Mouse (Mus musculus) neutrophil, adult 65 days (primary cell): ENCODE results near the gene Klrg1. TPM values are rescaled to one million over a fixed set of nuclear protein-coding genes. Genes with fewer than 3 reads are reported as not detected.

Experiments used
- total RNA-seq: library from RNA; stranded (reverse); gene quantifications from 2 replicates; pipeline ENCODE4 v1.2.4, GENCODE M21; 2023

The Klrg1 gene
- not detected in 2 replicates for total RNA-seq

DNA sequence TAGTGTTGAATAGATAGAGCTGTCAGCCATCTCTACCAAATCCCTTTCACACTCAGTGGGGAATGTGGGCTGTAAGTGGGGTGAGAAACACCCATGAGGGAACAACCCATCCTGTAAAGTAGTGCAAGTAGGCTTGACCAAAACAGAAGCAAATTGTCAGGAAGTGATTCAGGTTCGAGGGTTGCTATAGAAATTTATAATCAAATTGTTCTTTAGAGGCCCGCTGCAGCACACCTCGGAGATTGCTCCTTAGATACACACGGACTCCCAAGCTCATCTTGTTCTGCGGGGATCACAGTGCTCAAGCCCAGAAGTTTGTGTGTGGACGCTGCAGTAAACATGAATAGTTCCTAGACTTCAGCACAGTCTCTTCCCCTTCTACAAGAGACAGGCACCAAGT lies at the start of gene Klrg1:
Gene Klrg1 (minus strand): TSS at position 101 of the 400 bp plus-strand sequence.

DNA sequence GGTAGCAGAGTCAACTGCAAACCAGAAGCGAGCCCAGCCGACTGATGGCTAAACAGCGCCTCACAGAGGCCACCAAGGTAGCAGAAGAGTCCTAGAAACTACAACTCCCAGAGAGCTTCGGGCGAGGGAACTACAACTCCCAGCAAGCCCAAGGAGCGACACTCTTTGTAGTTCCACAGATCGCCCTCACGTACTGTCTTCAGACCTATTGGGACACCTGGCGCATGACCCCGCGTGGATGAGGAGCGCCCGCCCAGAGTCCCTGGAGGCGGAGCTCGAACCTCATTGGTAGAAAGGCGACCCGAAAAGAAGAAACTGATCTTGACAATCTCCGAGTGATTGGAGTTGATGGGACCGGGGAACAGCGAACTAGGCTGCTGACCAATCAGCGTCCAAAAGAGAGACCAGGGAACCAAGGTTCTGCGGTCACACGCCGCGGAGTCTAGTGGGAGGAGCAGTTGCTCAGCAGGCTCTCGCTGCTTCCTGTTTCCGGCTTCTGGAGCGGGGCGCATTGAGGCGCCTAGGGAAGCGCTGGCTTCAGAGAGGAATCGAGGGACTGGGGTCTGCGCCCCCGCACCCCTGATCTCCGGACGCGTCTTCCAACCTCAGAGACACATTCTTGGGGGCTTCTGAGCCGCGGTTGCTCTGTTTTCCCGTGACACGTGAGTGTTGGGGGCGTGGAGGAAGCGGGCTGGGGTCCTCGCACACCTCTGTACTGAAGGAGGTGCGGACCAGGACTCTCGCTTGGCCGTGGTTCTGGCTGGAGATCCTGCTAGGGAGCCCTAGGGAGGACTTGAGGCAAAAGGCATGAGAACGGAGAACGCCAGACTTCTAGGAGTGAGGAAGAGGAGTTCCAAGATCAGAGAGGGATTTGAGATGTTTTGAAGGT lies 26.1 kb upstream of the Klrg1 start, which contains the start of gene M6pr:
Gene M6pr (plus strand): TSS at position 216 of the 889 bp plus-strand sequence.

Other genes with a start within 250 kb of the Klrg1 start
- gene M6pr, start 25.8 kb upstream of the Klrg1 start, total RNA-seq: 128 and 143 TPM in 2 replicates
- 16.0 and 16.4 TPM in 2 replicates for gene Phc1, start 57.7 kb upstream of the Klrg1 start, total RNA-seq
- gene Rimklb, start 215.9 kb upstream of the Klrg1 start, total RNA-seq: not detected in 2 replicates
- gene Mfap5, start 223.0 kb upstream of the Klrg1 start, total RNA-seq: not detected in 2 replicates